ENCODE assay signal across 8 mouse cellular contexts in genomic region chr2:62412081-62412821, GRCm38 (mm10). TPM values are rescaled to one million over a fixed set of nuclear protein-coding genes. Genes with fewer than 3 reads are reported as not detected.
A peak's percentile ranks its signal among the peaks of the same experiment; 100 is the strongest.
DNase-seq lines count a peak whose midpoint lies in the region; ATAC-seq and TF ChIP-seq lines count a peak whose summit lies in the region.

Gene Dpp4, minus strand, starts transcription at chr2:62412231.

- H3K9me3 ChIP-seq in lung, embryonic 16.5 days (ENCODE audit: control insufficient read depth, low read length): no peaks in the 10 kb centered on the region
- no peaks in the 10 kb centered on the region for H3K9me3 ChIP-seq in embryonic facial prominence, embryonic 14.5 days (ENCODE audit: control insufficient read depth, low read length)
- no peaks in the 10 kb centered on the region for H3K9me3 ChIP-seq in limb, embryonic 10.5 days (replicated peaks)

- peak within 1 kb of the TSS; percentile 72 for H3K4me2 ChIP-seq in lung, embryonic 16.5 days (ENCODE audit: low read depth, low read length)
- H3K4me2 ChIP-seq in embryonic facial prominence, embryonic 14.5 days (ENCODE audit: low read depth, low read length): peak within 1 kb of the TSS; percentile 83

- H3K4me1 ChIP-seq in lung, embryonic 16.5 days (replicated peaks; ENCODE audit: control insufficient read depth, insufficient read depth, low read length): peaks cover 7% of the 10 kb centered on the region
- peaks cover 3% of the 10 kb centered on the region; the same call in 1 of the 2 replicates for H3K4me1 ChIP-seq in embryonic facial prominence, embryonic 14.5 days (ENCODE audit: control insufficient read depth, insufficient read depth, low read length)
- peaks cover 21% of the 10 kb centered on the region for H3K4me1 ChIP-seq in limb, embryonic 10.5 days
- H3K4me1 ChIP-seq in olfactory bulb, adult 2 months (ENCODE audit: control insufficient read depth, insufficient read depth, low read length): peaks cover 8% of the 10 kb centered on the region

- TF ChIP-seq CTCF in olfactory bulb, adult 2 months (IDR thresholded peaks at IDR 0.05; ENCODE audit: insufficient read depth, low read depth, low read length): no peak

- no peak for TF ChIP-seq POLR2A in olfactory bulb, adult 2 months (IDR thresholded peaks at IDR 0.05; ENCODE audit: insufficient read depth, low read depth, low read length)

- ATAC-seq in lung, embryonic 16.5 days (ENCODE audit: low read depth): no peak
- no peak for ATAC-seq in embryonic facial prominence, embryonic 14.5 days (ENCODE audit: low read depth)

- no peak for DNase-seq in lung, postnatal 14 days
- no peak for DNase-seq in embryonic facial prominence, embryonic 14.5 days (ENCODE audit: low spot score)
- no peak for DNase-seq in limb, embryonic 10.5 days (ENCODE audit: low spot score)
- no peak for DNase-seq in gastrocnemius, adult 18-20 months (ENCODE audit: low spot score)
- DNase-seq in layer of hippocampus, adult 9-11 months: no peak
- DNase-seq in ovary, postnatal 10 days (ENCODE audit: low spot score): no peak

- no peaks in the 10 kb centered on the region for H3K27me3 ChIP-seq in lung, embryonic 16.5 days (ENCODE audit: control insufficient read depth, insufficient read depth, low read depth, low read length)
- peaks cover 14% of the 10 kb centered on the region for H3K27me3 ChIP-seq in embryonic facial prominence, embryonic 14.5 days (replicated peaks; ENCODE audit: control insufficient read depth, insufficient read depth, low read length)
- H3K27me3 ChIP-seq in limb, embryonic 10.5 days (ENCODE audit: low read depth, poor library complexity, severe bottlenecking): peaks cover 40% of the 10 kb centered on the region

- peak within 1 kb of the TSS; percentile 67 for H3K9ac ChIP-seq in lung, embryonic 16.5 days (ENCODE audit: low read length)
- peak within 1 kb of the TSS; percentile 59 for H3K9ac ChIP-seq in embryonic facial prominence, embryonic 14.5 days (ENCODE audit: low read depth, low read length)

- no peaks in the 10 kb centered on the region for H3K36me3 ChIP-seq in lung, embryonic 16.5 days (ENCODE audit: control insufficient read depth, insufficient read depth, low read length)
- H3K36me3 ChIP-seq in embryonic facial prominence, embryonic 14.5 days (ENCODE audit: control insufficient read depth, insufficient read depth, low read length): no peaks in the 10 kb centered on the region
- H3K36me3 ChIP-seq in limb, embryonic 10.5 days: no peaks in the 10 kb centered on the region

- H3K4me3 ChIP-seq in lung, embryonic 16.5 days (ENCODE audit: low read length): peak within 1 kb of the TSS; percentile 55
- H3K4me3 ChIP-seq in embryonic facial prominence, embryonic 14.5 days (ENCODE audit: low read depth, low read length): peak within 1 kb of the TSS; percentile 43
- H3K4me3 ChIP-seq in limb, embryonic 10.5 days: peak within 1 kb of the TSS; percentile 57
- peak within 1 kb of the TSS; percentile 29 for H3K4me3 ChIP-seq in olfactory bulb, adult 2 months (ENCODE audit: insufficient read depth, low read depth, low read length)

- H3K27ac ChIP-seq in lung, embryonic 16.5 days (ENCODE audit: low read length): peak within 1 kb of the TSS; percentile 84
- no peak within 1 kb of the TSS for H3K27ac ChIP-seq in embryonic facial prominence, embryonic 14.5 days (replicated peaks; ENCODE audit: low read depth, low read length)
- peak within 1 kb of the TSS; percentile 56 for H3K27ac ChIP-seq in limb, embryonic 10.5 days
- no peak within 1 kb of the TSS for H3K27ac ChIP-seq in olfactory bulb, adult 2 months (ENCODE audit: insufficient read depth, low read depth, low read length)

- 49% methylated on average over 13 of the region's 13 CpGs for WGBS in lung, embryonic 16.5 days
- WGBS in embryonic facial prominence, embryonic 14.5 days: 51% methylated on average over 13 of the region's 13 CpGs
- whole genome bisulfite sequencing in limb, embryonic 10.5 days: 66% methylated on average over 13 of the region's 13 CpGs
- WGBS in olfactory bulb, adult 2 months: 56% methylated on average over 13 of the region's 13 CpGs

RNA-seq across cellular contexts. Expression of gene Dpp4, which starts in this region (rescaled TPM):
- polyA plus RNA-seq in lung, embryonic 16.5 days (2015; fragmentation: Nextera tagmentation; extraction: Ambion mirVana): 32.4 and 38.1 TPM in 2 replicates
- 9.0 and 9.7 TPM in 2 replicates for polyA plus RNA-seq in embryonic facial prominence, embryonic 14.5 days (2014; fragmentation: Nextera tagmentation; extraction: Ambion mirVana)
- polyA plus RNA-seq in limb, embryonic 10.5 days (2016; fragmentation: Nextera tagmentation; extraction: Ambion mirVana): 0.08 and 0.23 TPM in 2 replicates
- not detected in 2 replicates for polyA plus RNA-seq in olfactory bulb, adult 2 months (2012; ENCODE audit: insufficient read depth, insufficient read length, low replicate concordance, missing spikeins)
- total RNA-seq in gastrocnemius, adult 18-20 months (2021): 1 to 10 TPM; 2.2 to 2.8 TPM

Comparison
In these comparisons a context has a peak if more than half of its experiments do, and no peak if none do; other contexts are left out.
1. H3K27ac ChIP-seq: peak in lung, embryonic 16.5 days (single experiment) and limb, embryonic 10.5 days (single experiment); none in embryonic facial prominence, embryonic 14.5 days (single experiment) and olfactory bulb, adult 2 months (single experiment).
2. Peak in every context shown above with its lines, with median percentiles within 50 percentile points of each other: H3K4me3 ChIP-seq.